In genomic region chr9:108342301-108342831, GRCm38 (mm10) we compare ENCODE assay signal across 8 mouse cellular contexts. TPM values are rescaled to one million over a fixed set of nuclear protein-coding genes. Genes with fewer than 3 reads are reported as not detected.
A peak's percentile ranks its signal among the peaks of the same experiment; 100 is the strongest.
DNase-seq lines count a peak whose midpoint lies in the region; ATAC-seq lines count a peak whose summit lies in the region.

No protein-coding gene starts in this region.

- no peak overlapping the region for H3K9ac ChIP-seq in intestine, embryonic 16.5 days (ENCODE audit: low read depth, low read length)
- H3K9ac ChIP-seq in lung, embryonic 16.5 days (ENCODE audit: low read length), result no peak overlapping the region
- no peak overlapping the region for H3K9ac ChIP-seq in hindbrain, embryonic 11.5 days (ENCODE audit: low read depth, low read length)

- WGBS in intestine, embryonic 16.5 days, result 15% methylated on average over 5 of the region's 5 CpGs
- 26% methylated on average over 5 of the region's 5 CpGs for WGBS in lung, embryonic 16.5 days
- WGBS in hindbrain, embryonic 11.5 days, result 59% methylated on average over 5 of the region's 5 CpGs

- H3K27me3 ChIP-seq in intestine, embryonic 16.5 days (replicated peaks; ENCODE audit: control insufficient read depth, insufficient read depth, low read length), result no peaks in the 10 kb centered on the region
- no peaks in the 10 kb centered on the region for H3K27me3 ChIP-seq in lung, embryonic 16.5 days (ENCODE audit: control insufficient read depth, insufficient read depth, low read depth, low read length)
- no peaks in the 10 kb centered on the region for H3K27me3 ChIP-seq in hindbrain, embryonic 11.5 days (ENCODE audit: control insufficient read depth, insufficient read depth, low read length)

- H3K36me3 ChIP-seq in intestine, embryonic 16.5 days (ENCODE audit: control insufficient read depth, insufficient read depth, low read length), result no peaks in the 10 kb centered on the region
- H3K36me3 ChIP-seq in lung, embryonic 16.5 days (ENCODE audit: control insufficient read depth, insufficient read depth, low read length), result peaks cover 4% of the 10 kb centered on the region
- no peaks in the 10 kb centered on the region for H3K36me3 ChIP-seq in hindbrain, embryonic 11.5 days (ENCODE audit: control insufficient read depth, insufficient read depth, low read length)

- ATAC-seq in intestine, embryonic 16.5 days, result no peak
- ATAC-seq in lung, embryonic 16.5 days (ENCODE audit: low read depth), result no peak
- ATAC-seq in hindbrain, embryonic 11.5 days (ENCODE audit: low FRiP score), result no peak

- no peak overlapping the region for H3K4me2 ChIP-seq in intestine, embryonic 16.5 days (ENCODE audit: low read depth, low read length)
- no peak overlapping the region for H3K4me2 ChIP-seq in lung, embryonic 16.5 days (ENCODE audit: low read depth, low read length)
- H3K4me2 ChIP-seq in hindbrain, embryonic 11.5 days (replicated peaks; ENCODE audit: low read depth, low read length), result no peak overlapping the region

- H3K27ac ChIP-seq in intestine, embryonic 16.5 days (ENCODE audit: low read length), result peak overlapping the region; percentile 98
- H3K27ac ChIP-seq in lung, embryonic 16.5 days (ENCODE audit: low read length), result peak overlapping the region; percentile 51
- H3K27ac ChIP-seq in hindbrain, embryonic 11.5 days (ENCODE audit: low read depth, low read length), result no peak overlapping the region

- no peaks in the 10 kb centered on the region for H3K9me3 ChIP-seq in intestine, embryonic 16.5 days (ENCODE audit: control insufficient read depth, low read length)
- H3K9me3 ChIP-seq in lung, embryonic 16.5 days (ENCODE audit: control insufficient read depth, low read length), result no peaks in the 10 kb centered on the region
- no peaks in the 10 kb centered on the region for H3K9me3 ChIP-seq in hindbrain, embryonic 11.5 days (ENCODE audit: control insufficient read depth, low read length)

- no peak overlapping the region for H3K4me3 ChIP-seq in intestine, embryonic 16.5 days (ENCODE audit: low read length)
- no peak overlapping the region for H3K4me3 ChIP-seq in lung, embryonic 16.5 days (ENCODE audit: low read length)
- H3K4me3 ChIP-seq in hindbrain, embryonic 11.5 days (ENCODE audit: low read depth, low read length), result no peak overlapping the region

- H3K4me1 ChIP-seq in intestine, embryonic 16.5 days (ENCODE audit: control insufficient read depth, insufficient read depth, low read length), result peaks cover 35% of the 10 kb centered on the region
- peaks cover 31% of the 10 kb centered on the region for H3K4me1 ChIP-seq in lung, embryonic 16.5 days (replicated peaks; ENCODE audit: control insufficient read depth, insufficient read depth, low read length)
- H3K4me1 ChIP-seq in hindbrain, embryonic 11.5 days (replicated peaks; ENCODE audit: control insufficient read depth, insufficient read depth, low read length), result peaks cover 11% of the 10 kb centered on the region; the same call in 1 of the 2 replicates

- peak; percentile 45 for DNase-seq in adrenal gland, adult 2 months
- no peak for DNase-seq in adrenal gland, adult 8-10 months
- peak; percentile 46 for DNase-seq in CD4-positive helper T cell, adult 2 months (ENCODE audit: low read depth, low spot score)
- DNase-seq in cerebellum, adult 9-11 months, result no peak
- no peak for DNase-seq in hindbrain, embryonic 11.5 days (ENCODE audit: low spot score)
- DNase-seq in cerebellum, adult 18-20 months, result no peak

RNA-seq across cellular contexts. Expression of gene Gpx1, which starts 3.7 kb away (rescaled TPM):
- 100 to 1,000 TPM; 694 to 927 TPM for total RNA-seq in adrenal gland, adult 2 months (2021)
- 1,573 and 1,924 TPM in 2 replicates for polyA plus RNA-seq in adrenal gland, adult 2 months (2012; rRNA removed)
- total RNA-seq in adrenal gland, adult 8-10 months (2022), result 100 to 1,000 TPM; 524 to 812 (median 629) TPM
- polyA plus RNA-seq in intestine, embryonic 16.5 days (2015; fragmentation: Nextera tagmentation; extraction: Ambion mirVana), result 1,298 and 1,315 TPM in 2 replicates
- polyA plus RNA-seq in lung, embryonic 16.5 days (2015; fragmentation: Nextera tagmentation; extraction: Ambion mirVana), result 649 and 714 TPM in 2 replicates
- polyA plus RNA-seq in hindbrain, embryonic 11.5 days (2014; fragmentation: Nextera tagmentation; extraction: Ambion mirVana), result 821 and 840 TPM in 2 replicates

RNA-seq across cellular contexts. Expression of gene Usp4, which starts 5.3 kb away (rescaled TPM):
- 100 to 1,000 TPM; 100 to 122 TPM for total RNA-seq in adrenal gland, adult 2 months (2021)
- 47.0 and 52.3 TPM in 2 replicates for polyA plus RNA-seq in adrenal gland, adult 2 months (2012; rRNA removed)
- 100 to 1,000 TPM; 124 to 152 (median 132) TPM for total RNA-seq in adrenal gland, adult 8-10 months (2022)
- polyA plus RNA-seq in intestine, embryonic 16.5 days (2015; fragmentation: Nextera tagmentation; extraction: Ambion mirVana), result 84.4 and 92.1 TPM in 2 replicates
- 89.9 and 93.6 TPM in 2 replicates for polyA plus RNA-seq in lung, embryonic 16.5 days (2015; fragmentation: Nextera tagmentation; extraction: Ambion mirVana)
- 131 and 143 TPM in 2 replicates for polyA plus RNA-seq in hindbrain, embryonic 11.5 days (2014; fragmentation: Nextera tagmentation; extraction: Ambion mirVana)

RNA-seq across cellular contexts. Expression of gene Tcta, which starts 36.4 kb away (rescaled TPM):
- 10 to 100 TPM; 31.3 to 56.7 TPM for total RNA-seq in adrenal gland, adult 2 months (2021)
- 42.8 and 46.3 TPM in 2 replicates for polyA plus RNA-seq in adrenal gland, adult 2 months (2012; rRNA removed)
- 10 to 100 TPM; 56.0 to 68.0 (median 62.2) TPM for total RNA-seq in adrenal gland, adult 8-10 months (2022)
- polyA plus RNA-seq in intestine, embryonic 16.5 days (2015; fragmentation: Nextera tagmentation; extraction: Ambion mirVana), result 40.9 and 45.1 TPM in 2 replicates
- 38.0 and 41.8 TPM in 2 replicates for polyA plus RNA-seq in lung, embryonic 16.5 days (2015; fragmentation: Nextera tagmentation; extraction: Ambion mirVana)
- 31.0 and 35.0 TPM in 2 replicates for polyA plus RNA-seq in hindbrain, embryonic 11.5 days (2014; fragmentation: Nextera tagmentation; extraction: Ambion mirVana)

RNA-seq across cellular contexts. Expression of gene Rhoa, which starts 36.4 kb away (rescaled TPM):
- total RNA-seq in adrenal gland, adult 2 months (2021), result 100 to 1,000 TPM; 355 to 363 TPM
- 169 and 187 TPM in 2 replicates for polyA plus RNA-seq in adrenal gland, adult 2 months (2012; rRNA removed)
- total RNA-seq in adrenal gland, adult 8-10 months (2022), result 100 to 1,000 TPM; 307 to 342 (median 321) TPM
- polyA plus RNA-seq in intestine, embryonic 16.5 days (2015; fragmentation: Nextera tagmentation; extraction: Ambion mirVana), result 425 and 427 TPM in 2 replicates
- 531 and 556 TPM in 2 replicates for polyA plus RNA-seq in lung, embryonic 16.5 days (2015; fragmentation: Nextera tagmentation; extraction: Ambion mirVana)
- polyA plus RNA-seq in hindbrain, embryonic 11.5 days (2014; fragmentation: Nextera tagmentation; extraction: Ambion mirVana), result 270 and 295 TPM in 2 replicates

RNA-seq across cellular contexts. Expression of gene Amt, which starts 45.7 kb away (rescaled TPM):
- 1 to 10 TPM; 3.3 to 5.5 TPM for total RNA-seq in adrenal gland, adult 2 months (2021)
- polyA plus RNA-seq in adrenal gland, adult 2 months (2012; rRNA removed), result 2.2 and 2.6 TPM in 2 replicates
- total RNA-seq in adrenal gland, adult 8-10 months (2022), result 10 to 100 TPM in 2 of 4 experiments, 1 to 10 TPM in 2; 3.8 to 10.9 (median 7.1) TPM
- polyA plus RNA-seq in intestine, embryonic 16.5 days (2015; fragmentation: Nextera tagmentation; extraction: Ambion mirVana), result 15.5 TPM in 2 replicates
- 19.1 and 21.9 TPM in 2 replicates for polyA plus RNA-seq in lung, embryonic 16.5 days (2015; fragmentation: Nextera tagmentation; extraction: Ambion mirVana)
- polyA plus RNA-seq in hindbrain, embryonic 11.5 days (2014; fragmentation: Nextera tagmentation; extraction: Ambion mirVana), result 20.5 and 23.8 TPM in 2 replicates

Comparison
In these comparisons a context has a peak if more than half of its experiments do, and no peak if none do; other contexts are left out.
1. DNase-seq: peak in adrenal gland, adult 2 months (single experiment) and CD4-positive helper T cell, adult 2 months (single experiment); none in adrenal gland, adult 8-10 months (single experiment), cerebellum, adult 9-11 months (single experiment), hindbrain, embryonic 11.5 days (single experiment) and cerebellum, adult 18-20 months (0 of 2).